8 mouse cellular contexts compared by ENCODE assay signal in genomic region chr7:63851841-63852533, GRCm38 (mm10).
DNase-seq lines count a peak whose midpoint lies in the region; ATAC-seq and TF ChIP-seq lines count a peak whose summit lies in the region.

No protein-coding gene starts in this region.

- H3K36me3 ChIP-seq in megakaryocyte, embryonic 14.5 days (replicated peaks; ENCODE audit: low read length) = no peaks in the 10 kb centered on the region
- H3K36me3 ChIP-seq in stomach, embryonic 14.5 days (ENCODE audit: control insufficient read depth, insufficient read depth, low read length) = no peaks in the 10 kb centered on the region

- no peak overlapping the region for H3K27ac ChIP-seq in left cerebral cortex, adult 2 months
- no peak overlapping the region for H3K27ac ChIP-seq in stomach, embryonic 14.5 days (ENCODE audit: low read length)

- no peak overlapping the region for H3K9ac ChIP-seq in stomach, embryonic 14.5 days (replicated peaks; ENCODE audit: low read depth, low read length)

- TF ChIP-seq CTCF in left cerebral cortex, adult 2 months (IDR thresholded peaks at IDR 0.05) = peak; percentile 41

- peaks cover 4% of the 10 kb centered on the region; the same call in 1 of the 2 replicates for H3K9me3 ChIP-seq in megakaryocyte, embryonic 14.5 days
- H3K9me3 ChIP-seq in stomach, embryonic 14.5 days (ENCODE audit: control insufficient read depth, low read depth, low read length) = no peaks in the 10 kb centered on the region

- peaks cover 25% of the 10 kb centered on the region for H3K4me1 ChIP-seq in megakaryocyte, embryonic 14.5 days
- H3K4me1 ChIP-seq in stomach, embryonic 14.5 days (ENCODE audit: control insufficient read depth, insufficient read depth, low read length) = no peaks in the 10 kb centered on the region

- 53% methylated on average over 7 of the region's 7 CpGs for WGBS in stomach, embryonic 14.5 days

- H3K27me3 ChIP-seq in megakaryocyte, embryonic 14.5 days (replicated peaks) = peaks cover 33% of the 10 kb centered on the region
- no peaks in the 10 kb centered on the region for H3K27me3 ChIP-seq in stomach, embryonic 14.5 days (ENCODE audit: control insufficient read depth, insufficient read depth, low read length)

- peak; percentile 70 for DNase-seq in adrenal gland, postnatal 25 days
- DNase-seq in fibroblast of lung, adult 2 months (ENCODE audit: low read depth) = peak; percentile 57
- peak in 1 of 2 experiments; percentile 42 for DNase-seq in left cerebral cortex, adult 2 months (ENCODE audit: extremely low spot score in 1 of 2, low spot score in 2 of 2)
- no peak for DNase-seq in thymus, postnatal 10 days (ENCODE audit: low spot score in 2 of 2)
- no peak for DNase-seq in MN1 (ENCODE audit: low spot score)

- H3K4me3 ChIP-seq in megakaryocyte, embryonic 14.5 days (replicated peaks) = peak overlapping the region; percentile 55
- H3K4me3 ChIP-seq in left cerebral cortex, adult 2 months = no peak overlapping the region
- H3K4me3 ChIP-seq in stomach, embryonic 14.5 days (ENCODE audit: low read depth, low read length) = no peak overlapping the region

- no peak overlapping the region for H3K4me2 ChIP-seq in stomach, embryonic 14.5 days (replicated peaks; ENCODE audit: low read depth, low read length)

- intact Hi-C loops in left cerebral cortex, adult 2 months (cut with DNase I) = loop anchor here (10.0 kb wide), 1 partner anchor 303 kb away; the partner anchor contains the start of gene Trpm1

- ATAC-seq in megakaryocyte, adult 5-6 weeks (ENCODE audit: poor library complexity, severe bottlenecking) = no peak
- ATAC-seq in stomach, embryonic 14.5 days (ENCODE audit: insufficient number of reproducible peaks, insufficient read depth, low FRiP score, low read depth) = peak; percentile 54; the same call in 1 of the 2 replicates

Comparison
In these comparisons a context has a peak if more than half of its experiments do, and no peak if none do; other contexts are left out.
1. DNase-seq: peak in adrenal gland, postnatal 25 days (single experiment) and fibroblast of lung, adult 2 months (single experiment); none in thymus, postnatal 10 days (0 of 2) and MN1 (single experiment).